Mouse (Mus musculus): ENCODE measurements at regions not wholly inside any gene's neighbourhood (a gene's known extent, or its start where the extent isn't known, plus 50 kb on each side); places are given as distances from the start of the nearest gene placed in this dataset.

GRCm38 (mm10) chr9:61476351-61476750, 104.2 kb downstream of the Tle3 start:
- H3K4me3 ChIP-seq: no peak overlapping the region
- peak overlapping the region; percentile 59 for H3K27ac ChIP-seq (replicated peaks)
- no peaks in the 10 kb centered on the region for H3K9me3 ChIP-seq (replicated peaks)
- peaks cover 31% of the 10 kb centered on the region for H3K4me1 ChIP-seq
- 58% methylated on average over 4 of the region's 4 CpGs for WGBS
- DNase-seq (ENCODE audit: low spot score): no peak
- no peaks in the 10 kb centered on the region for H3K36me3 ChIP-seq
- peaks cover 15% of the 10 kb centered on the region; the same call in 1 of the 2 replicates for H3K27me3 ChIP-seq (ENCODE audit: low read depth, poor library complexity, severe bottlenecking)

DNA sequence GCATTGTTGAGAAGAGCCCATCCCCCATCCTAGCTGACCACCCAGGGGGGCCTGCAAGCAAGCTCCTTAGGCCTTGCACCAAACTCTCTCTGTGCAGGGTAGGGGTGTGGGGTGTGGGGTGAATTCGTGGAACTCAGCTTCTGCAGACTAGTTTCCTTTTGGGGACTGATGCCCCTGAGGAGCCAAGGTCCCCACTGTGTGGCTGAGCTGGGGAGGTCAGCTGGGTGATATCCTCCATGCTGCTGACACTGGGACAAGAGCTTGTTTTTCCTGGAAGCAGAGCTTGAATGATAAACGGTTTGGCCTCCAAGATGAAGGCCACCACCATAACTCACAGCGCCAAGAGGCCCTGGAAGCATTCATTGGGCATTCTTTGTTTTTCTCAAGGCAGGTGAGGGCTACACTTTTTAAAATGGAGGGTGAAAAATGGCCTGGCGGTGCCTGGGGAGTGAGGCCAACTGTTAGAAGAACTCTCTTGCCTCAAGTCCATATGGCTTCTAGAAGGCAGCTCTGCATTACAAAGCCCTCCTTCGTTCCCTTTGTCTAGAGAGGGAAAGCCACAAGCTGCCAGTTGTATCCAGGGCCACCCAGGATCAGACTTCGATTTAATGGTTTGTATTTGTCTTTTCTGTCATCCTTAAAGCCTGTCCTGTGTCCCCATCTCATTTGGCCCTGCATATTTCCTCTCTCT, 98.8 kb downstream of the Tle3 start:
- Histone ChIP-seq H3K4me3 (no peak overlapping the region), H3K9me3 (replicated peaks) (peaks cover 6% of the 10 kb centered on the region; the same call in 1 of the 2 replicates), H3K27ac (replicated peaks) (peak overlapping the region; percentile 64), H3K36me3 (no peaks in the 10 kb centered on the region), H3K27me3 (ENCODE audit: low read depth, poor library complexity, severe bottlenecking) (peaks cover 11% of the 10 kb centered on the region; the same call in 1 of the 2 replicates), H3K4me1 (peaks cover 42% of the 10 kb centered on the region)
- DNase-seq (ENCODE audit: low spot score): no peak
- 38% methylated on average over 6 of the region's 6 CpGs for WGBS

DNA sequence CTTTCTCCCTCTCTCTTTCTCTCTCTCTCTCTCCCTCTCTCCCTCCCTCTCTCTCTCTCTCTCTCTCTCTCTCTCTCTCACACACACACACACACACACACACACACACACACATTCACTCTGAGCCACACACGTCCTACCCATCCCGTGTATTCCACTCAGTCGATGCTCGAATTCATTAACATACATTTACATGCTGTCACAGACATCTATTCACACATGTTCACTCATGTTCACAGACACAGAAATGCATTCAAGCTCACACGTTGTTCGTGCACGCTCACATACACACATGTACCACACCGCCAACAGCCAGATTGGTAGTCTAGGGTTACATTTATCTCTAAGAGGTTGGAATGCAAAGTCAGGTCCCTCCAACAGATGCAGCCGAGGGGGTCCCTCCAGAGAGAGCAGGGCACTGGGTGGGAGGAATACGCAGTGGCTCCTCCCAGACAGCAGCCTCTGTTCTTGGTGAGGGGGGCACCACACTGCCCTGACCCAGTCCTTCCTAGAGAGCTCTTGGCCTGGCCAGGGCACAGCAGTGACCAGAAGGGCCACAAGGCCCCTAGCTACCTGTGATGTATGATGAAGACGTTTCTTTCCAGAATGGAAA, 96.8 kb downstream of the Tle3 start:
- WGBS: 55% methylated on average over 11 of the region's 11 CpGs
- H3K36me3 ChIP-seq: no peaks in the 10 kb centered on the region
- H3K4me1 ChIP-seq: peaks cover 42% of the 10 kb centered on the region
- no peak overlapping the region for H3K4me3 ChIP-seq
- H3K9me3 ChIP-seq (replicated peaks): peaks cover 11% of the 10 kb centered on the region; the same call in 1 of the 2 replicates
- DNase-seq (ENCODE audit: low spot score): no peak
- H3K27ac ChIP-seq (replicated peaks): peak overlapping the region; percentile 82
- H3K27me3 ChIP-seq (ENCODE audit: low read depth, poor library complexity, severe bottlenecking): peaks cover 4% of the 10 kb centered on the region; the same call in 1 of the 2 replicates

- Histone ChIP-seq H3K9me3 (replicated peaks) (peaks cover 11% of the 10 kb centered on the region; the same call in 1 of the 2 replicates), H3K27me3 (ENCODE audit: low read depth, poor library complexity, severe bottlenecking) (peaks cover 3% of the 10 kb centered on the region; the same call in 1 of the 2 replicates), H3K4me1 (peaks cover 42% of the 10 kb centered on the region), H3K27ac (replicated peaks) (peak overlapping the region; percentile 82), H3K4me3 (no peak overlapping the region), H3K36me3 (no peaks in the 10 kb centered on the region)
- WGBS: 26% methylated on average over 6 of the region's 6 CpGs
- peak; percentile 56 for DNase-seq (ENCODE audit: low spot score)
Measured at GRCm38 (mm10) chr9:61468368-61468848, 96.2 kb downstream of the Tle3 start.
